Mouse (Mus musculus) cerebellum, postnatal 14 days (tissue): ENCODE measurements around the gene Olfr1212.

ENCODE experiments used
- DNase-seq, 2 experiments: peaks; one replicate each; pipeline ENCODE4 v3.0.0; 2021; ENCODE audit warnings: mixed read lengths in 2 of 2

Olfr1212 gene

GRCm38 (mm10) chr2:88953669-88954068 lies at the start of gene Olfr1212:
TSS of gene Olfr1212 (plus strand) at chr2:88953969.
- DNase-seq, result no peak

GRCm38 (mm10) chr2:88915057-88915456 lies 38.7 kb upstream of the Olfr1212 start, which contains the start of gene Olfr1209:
TSS of gene Olfr1209 (minus strand) at chr2:88915157.
- no peak for DNase-seq

GRCm38 (mm10) chr2:88938011-88938410 lies 15.8 kb upstream of the Olfr1212 start, which contains the start of gene Olfr1211:
TSS of gene Olfr1211 (minus strand) at chr2:88938111.
- no peak for DNase-seq

- no peak for DNase-seq
Observed at GRCm38 (mm10) chr2:88980181-88980580, 26.4 kb downstream of the Olfr1212 start, which contains the start of gene Gm13762. TSS of gene Gm13762 (minus strand) at chr2:88980281.

- no peak for DNase-seq
Observed at GRCm38 (mm10) chr2:88992553-88992952, 38.8 kb downstream of the Olfr1212 start, which contains the start of gene Olfr1214. TSS of gene Olfr1214 (minus strand) at chr2:88992653.

GRCm38 (mm10) chr2:89006873-89007272 lies 53.1 kb downstream of the Olfr1212 start, which contains the start of gene Olfr1215:
TSS of gene Olfr1215 (minus strand) at chr2:89006973.
- DNase-seq, result no peak
